Mouse (Mus musculus): ENCODE measurements around the gene Inpp5k. TPM values are rescaled to one million over a fixed set of nuclear protein-coding genes. Genes with fewer than 3 reads are reported as not detected.
"Not testable (repeated sequence)": the region's sequence is repeated elsewhere in the genome, so short reads cannot be mapped to it uniquely, and the experiment has no call there.

Inpp5k gene
- polyA plus RNA-seq, 1 experiment from 2014 or later, result 15.8 TPM

DNA sequence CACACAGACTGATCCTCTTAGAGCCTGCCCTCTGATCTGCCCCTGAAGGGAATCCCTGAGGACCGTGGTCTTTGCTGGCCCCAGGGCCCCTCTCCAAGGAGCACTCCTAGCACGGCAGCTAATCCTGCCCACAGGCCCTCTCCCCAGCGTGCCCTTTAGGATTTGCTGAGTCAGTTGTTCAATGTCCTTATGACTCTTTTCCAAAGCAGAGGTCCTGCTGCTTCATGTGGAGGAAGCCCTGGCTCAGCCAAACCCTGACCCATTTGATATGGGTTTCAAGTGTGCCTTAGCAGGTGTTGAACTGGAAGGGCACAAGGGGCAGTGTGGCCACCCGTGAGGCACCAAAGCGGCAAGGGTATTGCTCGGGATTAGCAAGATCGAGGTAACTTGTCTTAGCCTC, 35.0 kb upstream of the Inpp5k start:
- Histone ChIP-seq H3K27ac (no peak overlapping the region), H3K9ac (no peak overlapping the region), H3K4me1 (peaks cover 41% of the 10 kb centered on the region), H3K4me2 (no peak overlapping the region), H3K9me3 (replicated peaks) (no peaks in the 10 kb centered on the region), H3K36me3 (peaks cover 91% of the 10 kb centered on the region), H3K4me3 (no peak overlapping the region), H3K27me3 (replicated peaks) (no peaks in the 10 kb centered on the region)
- ATAC-seq, result no peak
- WGBS (ENCODE audit: insufficient replicate concordance), result 83% methylated on average over 7 of the region's 7 CpGs

DNA sequence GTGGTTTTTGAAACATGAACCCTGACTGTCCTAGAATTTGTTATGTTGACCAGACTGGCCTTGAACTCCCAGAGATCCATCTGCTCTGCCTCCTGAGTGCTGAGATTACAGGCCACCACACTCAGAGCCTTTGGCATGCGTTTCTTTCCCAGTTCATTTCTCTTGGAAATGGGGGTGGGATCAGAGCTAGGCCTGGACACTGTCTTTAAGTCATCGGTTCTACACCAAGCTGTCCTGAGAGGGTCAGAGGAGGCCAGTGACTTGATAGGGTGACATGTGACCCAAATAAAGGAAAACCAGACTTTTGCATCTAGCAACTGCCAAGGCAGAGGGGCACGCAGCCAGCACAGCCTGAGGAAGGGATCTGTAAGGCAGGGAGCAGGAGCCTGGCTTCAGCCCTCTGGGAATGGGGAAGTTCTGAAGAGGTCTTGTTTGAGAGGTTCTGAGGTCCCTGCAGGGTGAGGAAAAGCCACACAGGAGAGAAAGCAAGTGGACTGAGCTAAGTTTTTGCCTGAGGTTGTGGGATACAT, 34.0 kb upstream of the Inpp5k start:
- no peak for ATAC-seq
- peaks cover 32% of the 10 kb centered on the region for H3K4me1 ChIP-seq
- H3K4me2 ChIP-seq, result no peak overlapping the region
- H3K4me3 ChIP-seq, result no peak overlapping the region
- H3K36me3 ChIP-seq, result peaks cover 94% of the 10 kb centered on the region
- no peak overlapping the region for H3K9ac ChIP-seq
- WGBS (ENCODE audit: insufficient replicate concordance), result 72% methylated on average over 3 of the region's 3 CpGs
- H3K9me3 ChIP-seq (replicated peaks), result no peaks in the 10 kb centered on the region
- no peak overlapping the region; the same call in 1 of the 2 replicates for H3K27ac ChIP-seq
- H3K27me3 ChIP-seq (replicated peaks), result no peaks in the 10 kb centered on the region

DNA sequence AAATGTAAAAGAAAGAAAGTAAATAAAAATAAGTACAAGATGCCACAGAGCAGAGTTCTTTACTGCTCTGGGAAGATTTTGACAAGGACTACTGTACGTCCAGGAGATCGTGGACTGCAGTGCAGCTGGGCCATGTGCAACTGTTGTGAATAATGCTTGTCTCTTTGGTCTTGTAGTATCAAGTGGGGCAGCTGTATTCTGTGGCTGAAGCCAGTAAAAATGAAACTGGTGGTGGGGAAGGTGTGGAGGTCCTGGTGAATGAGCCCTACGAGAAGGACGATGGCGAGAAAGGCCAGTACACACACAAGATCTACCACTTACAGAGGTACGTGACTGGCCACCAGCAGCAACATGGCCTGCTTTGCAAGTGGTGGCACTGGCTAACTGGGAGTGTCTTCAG, 32.8 kb upstream of the Inpp5k start:
- Histone ChIP-seq H3K4me3 (no peak overlapping the region), H3K9me3 (replicated peaks) (no peaks in the 10 kb centered on the region), H3K27me3 (replicated peaks) (no peaks in the 10 kb centered on the region), H3K36me3 (peaks cover 94% of the 10 kb centered on the region), H3K4me1 (peaks cover 25% of the 10 kb centered on the region), H3K9ac (no peak overlapping the region), H3K4me2 (no peak overlapping the region), H3K27ac (0 out of 2 replicates have a peak overlapping the region, but pooled peaks have one; percentile 8)
- 92% methylated on average over 6 of the region's 6 CpGs for WGBS (ENCODE audit: insufficient replicate concordance)
- ATAC-seq, result no peak

DNA sequence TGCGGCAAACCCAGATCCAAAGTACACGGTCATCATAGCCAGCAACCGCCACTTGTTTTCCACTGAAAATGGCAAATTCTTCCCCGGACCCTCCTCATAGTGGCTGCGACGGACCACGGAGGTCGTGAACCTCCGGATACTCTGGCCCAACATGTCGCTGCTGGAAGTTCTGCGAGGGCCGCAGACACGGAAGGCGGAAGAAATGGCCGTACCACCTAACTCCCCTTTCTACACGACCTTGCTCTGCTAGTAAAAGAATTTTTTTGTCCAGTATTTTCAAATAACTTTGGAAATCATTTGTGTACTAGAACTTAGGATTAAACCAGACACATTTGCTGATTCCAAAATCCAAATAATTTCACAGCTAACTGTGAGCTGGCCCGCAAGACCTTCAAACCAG, 31.0 kb upstream of the Inpp5k start:
- not testable (repeated sequence) for H3K27ac ChIP-seq; H3K27me3 ChIP-seq (replicated peaks); H3K4me3 ChIP-seq; H3K9me3 ChIP-seq (replicated peaks); H3K4me2 ChIP-seq; H3K9ac ChIP-seq; ATAC-seq
- Histone ChIP-seq H3K4me1 (peaks cover 25% of the 10 kb centered on the region), H3K36me3 (peaks cover 87% of the 10 kb centered on the region)
- 88% methylated on average over 17 of the region's 17 CpGs for WGBS (ENCODE audit: insufficient replicate concordance)

DNA sequence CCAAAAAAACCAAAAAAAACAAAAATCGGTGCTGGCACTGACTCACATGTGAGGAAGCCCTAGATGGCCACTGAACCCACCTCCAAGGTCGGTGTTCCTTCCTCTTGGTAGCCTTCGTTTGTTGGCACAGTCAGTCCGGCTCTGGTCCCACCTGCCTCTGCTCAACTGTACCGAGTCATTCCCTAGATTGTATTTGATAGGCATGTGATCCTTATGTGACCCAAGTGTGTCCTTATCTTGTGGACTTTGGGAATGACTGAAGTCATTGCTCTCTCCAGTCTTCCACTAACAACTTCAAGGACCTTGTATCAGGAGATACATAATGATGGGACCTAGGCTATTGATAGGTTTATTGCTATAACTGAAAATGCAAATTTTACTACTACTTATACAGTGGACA, 26.0 kb upstream of the Inpp5k start:
- Histone ChIP-seq H3K4me3 (no peak overlapping the region), H3K27ac (no peak overlapping the region), H3K4me1 (peaks cover 14% of the 10 kb centered on the region), H3K36me3 (peaks cover 89% of the 10 kb centered on the region), H3K27me3 (replicated peaks) (no peaks in the 10 kb centered on the region), H3K4me2 (no peak overlapping the region), H3K9ac (no peak overlapping the region), H3K9me3 (replicated peaks) (no peaks in the 10 kb centered on the region)
- no peak for ATAC-seq
- 70% methylated on average over 5 of the region's 5 CpGs for WGBS (ENCODE audit: insufficient replicate concordance)

DNA sequence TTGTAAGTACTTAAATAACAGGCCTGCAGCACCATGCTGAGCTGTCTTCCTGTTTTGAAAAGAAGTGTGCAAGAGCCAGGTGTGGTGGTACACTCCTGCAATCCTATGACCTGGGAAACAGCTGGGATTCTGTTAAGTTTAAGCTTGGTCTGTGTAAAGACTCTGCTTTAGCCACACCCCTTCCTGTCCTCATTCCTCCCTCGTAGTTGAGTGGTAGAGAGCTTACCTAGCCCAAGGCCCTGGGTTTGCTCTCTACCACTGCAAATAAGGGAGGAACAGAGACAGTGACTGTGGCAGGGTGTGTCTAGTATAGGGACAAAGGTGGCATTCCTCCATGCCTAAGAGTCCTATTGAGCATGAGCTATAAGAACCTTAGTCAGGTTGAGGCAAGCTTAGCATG, 25.5 kb upstream of the Inpp5k start:
- no peaks in the 10 kb centered on the region for H3K27me3 ChIP-seq (replicated peaks)
- H3K4me1 ChIP-seq, result peaks cover 14% of the 10 kb centered on the region
- ATAC-seq, result no peak
- 34% methylated on average over 1 of the region's 1 CpGs for WGBS (ENCODE audit: insufficient replicate concordance)
- H3K9ac ChIP-seq, result no peak overlapping the region
- H3K4me3 ChIP-seq, result no peak overlapping the region
- H3K36me3 ChIP-seq, result peaks cover 89% of the 10 kb centered on the region
- no peaks in the 10 kb centered on the region for H3K9me3 ChIP-seq (replicated peaks)
- no peak overlapping the region for H3K27ac ChIP-seq
- no peak overlapping the region for H3K4me2 ChIP-seq

DNA sequence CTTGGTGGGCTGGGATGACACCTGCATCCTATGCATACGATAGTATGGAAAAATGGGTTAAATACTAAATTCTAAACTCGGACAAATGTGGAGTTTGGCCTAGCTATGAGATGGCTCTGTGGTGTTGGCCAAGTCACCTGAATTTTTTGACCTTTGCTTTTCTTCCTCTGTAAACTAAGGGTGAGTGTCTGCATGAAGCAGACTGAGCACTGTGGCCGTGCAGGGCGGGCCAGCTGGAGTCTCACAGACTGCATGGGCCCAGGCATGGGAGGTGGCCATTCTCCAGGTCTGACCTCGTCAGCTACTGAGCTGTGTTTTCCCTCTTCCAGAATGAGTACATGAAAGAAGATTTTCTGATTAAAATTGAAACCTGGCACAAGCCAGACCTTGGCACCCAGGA, 22.0 kb upstream of the Inpp5k start:
- Histone ChIP-seq H3K9me3 (replicated peaks) (no peaks in the 10 kb centered on the region), H3K27me3 (replicated peaks) (no peaks in the 10 kb centered on the region), H3K36me3 (peaks cover 84% of the 10 kb centered on the region), H3K4me1 (peaks cover 14% of the 10 kb centered on the region), H3K4me3 (no peak overlapping the region), H3K9ac (no peak overlapping the region), H3K27ac (no peak overlapping the region), H3K4me2 (no peak overlapping the region)
- WGBS (ENCODE audit: insufficient replicate concordance), result 81% methylated on average over 5 of the region's 5 CpGs
- ATAC-seq, result no peak

DNA sequence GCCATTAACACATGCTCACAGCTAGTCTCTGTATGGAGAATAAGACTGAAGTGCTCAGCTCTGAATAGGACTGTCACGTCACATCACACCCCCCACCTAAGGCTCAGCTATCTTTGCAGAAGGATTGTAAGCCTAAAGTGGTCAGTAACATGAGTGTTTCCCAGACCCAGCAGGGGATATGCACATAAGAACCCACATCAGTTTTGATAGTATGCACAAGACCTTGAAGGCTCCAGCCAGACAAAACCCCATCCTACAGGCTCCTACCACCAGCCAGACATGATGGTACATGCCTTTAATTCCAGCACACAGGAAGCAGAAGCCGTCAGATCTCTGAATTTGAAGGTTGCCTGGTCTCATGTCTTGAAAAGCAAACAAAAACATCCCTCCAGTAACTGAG, 20.8 kb upstream of the Inpp5k start:
- no peak for ATAC-seq
- Histone ChIP-seq H3K27me3 (replicated peaks) (no peaks in the 10 kb centered on the region), H3K27ac (no peak overlapping the region), H3K36me3 (peaks cover 86% of the 10 kb centered on the region), H3K9me3 (replicated peaks) (no peaks in the 10 kb centered on the region), H3K9ac (no peak overlapping the region), H3K4me3 (no peak overlapping the region), H3K4me1 (peaks cover 14% of the 10 kb centered on the region), H3K4me2 (no peak overlapping the region)
- WGBS (ENCODE audit: insufficient replicate concordance), result 81% methylated on average over 2 of the region's 2 CpGs

DNA sequence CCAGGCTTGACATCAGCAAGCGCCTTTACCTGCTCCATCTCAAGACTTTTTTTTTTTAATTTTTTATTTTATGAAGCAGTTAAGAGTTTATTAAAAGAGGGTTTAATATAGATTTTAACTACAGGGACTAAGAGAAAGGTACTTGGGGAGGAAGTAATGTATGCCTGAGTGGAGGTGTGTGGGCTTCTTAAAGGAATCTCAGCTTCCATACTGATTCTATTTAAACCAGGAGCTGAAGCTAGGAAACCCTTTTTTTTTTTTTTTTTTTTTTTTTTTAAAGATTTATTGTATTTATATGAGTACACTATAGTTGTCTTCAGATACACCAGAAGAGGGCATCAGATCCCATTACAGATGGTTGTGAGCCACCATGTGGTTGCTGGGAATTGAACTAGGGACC, 16.0 kb upstream of the Inpp5k start:
- Histone ChIP-seq H3K27me3 (replicated peaks) (no peaks in the 10 kb centered on the region), H3K4me2 (no peak overlapping the region), H3K27ac (no peak overlapping the region), H3K4me1 (no peaks in the 10 kb centered on the region), H3K4me3 (no peak overlapping the region), H3K36me3 (peaks cover 78% of the 10 kb centered on the region), H3K9ac (no peak overlapping the region), H3K9me3 (replicated peaks) (no peaks in the 10 kb centered on the region)
- no peak for ATAC-seq
- WGBS (ENCODE audit: insufficient replicate concordance), result 81% methylated on average over 1 of the region's 1 CpGs

DNA sequence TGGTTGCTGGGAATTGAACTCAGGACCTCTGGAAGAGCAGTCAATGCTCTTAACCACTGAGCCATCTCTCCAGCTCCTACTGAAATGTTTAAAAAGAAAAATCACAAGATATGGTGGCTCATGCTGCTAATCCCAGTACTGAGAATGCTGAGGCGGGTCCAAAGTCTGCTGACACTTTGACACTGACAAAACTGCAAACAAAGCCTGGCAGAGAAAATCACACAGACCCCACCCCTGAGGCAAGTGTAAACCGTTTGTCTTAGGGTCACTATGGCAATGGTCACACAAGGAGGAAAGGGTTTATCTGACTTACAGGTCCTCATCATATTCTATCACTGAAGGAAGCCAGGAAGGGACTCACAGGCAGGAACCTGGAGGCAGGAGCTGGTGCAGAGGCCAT, 15.2 kb upstream of the Inpp5k start:
- H3K27ac ChIP-seq, result no peak overlapping the region
- no peak for ATAC-seq

DNA sequence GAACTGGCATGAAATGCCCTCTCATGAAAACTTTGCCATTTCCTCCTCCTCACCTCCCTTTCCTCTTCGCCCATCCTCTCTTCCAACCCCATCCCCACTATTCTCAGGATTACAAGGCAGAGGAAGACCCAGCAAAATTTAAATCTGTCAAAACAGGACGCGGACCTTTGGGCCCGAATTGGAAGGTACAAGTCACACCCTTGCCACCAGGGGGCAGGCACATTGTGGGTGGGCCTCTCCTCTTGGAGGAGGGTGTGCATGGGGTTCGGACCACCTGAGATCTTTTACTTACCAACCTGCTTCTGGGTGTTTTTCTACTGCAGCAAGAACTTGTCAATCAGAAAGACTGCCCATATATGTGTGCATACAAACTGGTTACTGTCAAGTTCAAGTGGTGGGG, 11.7 kb upstream of the Inpp5k start:
- 77% methylated on average over 5 of the region's 5 CpGs for WGBS (ENCODE audit: insufficient replicate concordance)

More for the DNA sequence above, 15.2 kb upstream of the Inpp5k start:
- Histone ChIP-seq H3K9ac (no peak overlapping the region), H3K4me3 (no peak overlapping the region), H3K36me3 (peaks cover 78% of the 10 kb centered on the region), H3K9me3 (replicated peaks) (no peaks in the 10 kb centered on the region), H3K27me3 (replicated peaks) (no peaks in the 10 kb centered on the region), H3K4me1 (no peaks in the 10 kb centered on the region), H3K4me2 (no peak overlapping the region)
- WGBS (ENCODE audit: insufficient replicate concordance), result 73% methylated on average over 2 of the region's 2 CpGs

DNA sequence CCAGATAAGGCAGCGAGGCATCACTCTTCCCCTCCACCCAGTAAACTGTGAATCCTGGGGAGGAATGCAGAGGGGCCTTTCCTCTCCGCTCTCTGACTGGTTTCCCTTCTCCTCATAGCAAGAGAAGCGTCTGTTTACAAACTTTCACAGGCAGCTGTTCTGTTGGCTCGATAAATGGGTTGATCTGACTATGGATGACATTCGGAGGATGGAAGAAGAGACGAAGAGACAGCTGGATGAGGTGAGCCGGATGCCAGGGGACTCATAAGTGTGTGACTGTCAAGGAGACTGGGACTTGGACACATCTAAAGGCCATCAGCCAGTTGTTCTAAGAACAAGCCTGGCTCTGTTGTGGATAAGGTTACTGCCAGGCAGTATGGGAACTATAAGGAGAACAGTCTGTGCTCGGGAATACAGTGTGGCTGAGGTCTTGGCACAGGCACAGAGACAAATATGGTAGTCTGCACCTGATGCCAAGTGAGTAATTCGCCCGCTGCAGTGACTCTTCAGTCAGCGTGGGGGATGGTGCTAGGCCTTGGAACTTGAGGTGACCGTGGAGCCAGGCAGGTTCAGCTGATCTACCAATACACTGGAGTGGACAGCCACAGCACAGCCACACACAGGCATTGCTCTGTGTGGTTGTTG, 10.5 kb upstream of the Inpp5k start:
- no peak overlapping the region for H3K4me3 ChIP-seq
- H3K4me1 ChIP-seq, result peaks cover 16% of the 10 kb centered on the region
- H3K9me3 ChIP-seq (replicated peaks), result no peaks in the 10 kb centered on the region
- H3K4me2 ChIP-seq, result no peak overlapping the region
- no peak overlapping the region for H3K9ac ChIP-seq
- no peak for ATAC-seq
- WGBS (ENCODE audit: insufficient replicate concordance), result 84% methylated on average over 12 of the region's 12 CpGs
- H3K36me3 ChIP-seq, result peaks cover 77% of the 10 kb centered on the region
- no peak overlapping the region for H3K27ac ChIP-seq
- no peaks in the 10 kb centered on the region for H3K27me3 ChIP-seq (replicated peaks)

More for the DNA sequence above, 11.7 kb upstream of the Inpp5k start:
- no peak overlapping the region for H3K4me3 ChIP-seq
- ATAC-seq, result no peak
- H3K9me3 ChIP-seq (replicated peaks), result no peaks in the 10 kb centered on the region
- peaks cover 11% of the 10 kb centered on the region for H3K4me1 ChIP-seq
- no peaks in the 10 kb centered on the region for H3K27me3 ChIP-seq (replicated peaks)
- H3K27ac ChIP-seq, result no peak overlapping the region
- H3K9ac ChIP-seq, result no peak overlapping the region
- no peak overlapping the region for H3K4me2 ChIP-seq
- peaks cover 76% of the 10 kb centered on the region for H3K36me3 ChIP-seq

DNA sequence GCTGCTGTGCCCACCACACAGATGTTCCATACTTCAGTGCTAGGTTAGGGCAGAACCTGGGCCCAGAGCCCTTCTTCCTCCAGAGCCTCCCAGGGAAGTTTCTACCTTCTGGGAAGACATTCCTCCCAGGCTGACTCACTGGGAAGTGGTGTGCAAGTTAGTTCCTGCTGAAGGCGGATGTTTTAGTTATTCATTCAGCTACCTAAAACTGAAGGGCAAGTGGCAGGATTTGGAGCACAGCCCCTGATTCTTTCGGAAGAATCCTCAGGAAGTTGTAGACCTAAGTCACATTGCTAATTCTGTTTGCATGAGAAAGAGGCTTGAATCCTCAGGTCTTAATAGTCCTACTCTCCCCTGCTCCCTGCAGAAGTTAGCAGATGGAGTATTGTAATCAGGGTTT, 9.4 kb upstream of the Inpp5k start:
- no peak for ATAC-seq
- Histone ChIP-seq H3K36me3 (peaks cover 81% of the 10 kb centered on the region), H3K9me3 (replicated peaks) (no peaks in the 10 kb centered on the region), H3K9ac (no peak overlapping the region), H3K4me1 (peaks cover 16% of the 10 kb centered on the region), H3K27ac (no peak overlapping the region), H3K4me2 (no peak overlapping the region), H3K4me3 (no peak overlapping the region), H3K27me3 (replicated peaks) (no peaks in the 10 kb centered on the region)
- 72% methylated on average over 2 of the region's 2 CpGs for WGBS (ENCODE audit: insufficient replicate concordance)
